Mouse (Mus musculus) adrenal gland, adult (tissue): ENCODE measurements around the gene Anapc15.
"Not testable (repeated sequence)": the region's sequence is repeated elsewhere in the genome, so short reads cannot be mapped to it uniquely, and the experiment has no call there.

Source experiments
- DNase-seq, 2 experiments: peaks; one replicate each; pipeline ENCODE4 v3.0.0; 2022 to 2023; ENCODE audit warnings: low spot score in 1 of 2; ENCODE audit not compliant: inconsistent age in 2 of 2

Anapc15 gene

GRCm38 (mm10) chr7:101896104-101897066, 32.9 kb downstream of the Anapc15 start:
- DNase-seq = peak; percentile 98 to 99

DNA sequence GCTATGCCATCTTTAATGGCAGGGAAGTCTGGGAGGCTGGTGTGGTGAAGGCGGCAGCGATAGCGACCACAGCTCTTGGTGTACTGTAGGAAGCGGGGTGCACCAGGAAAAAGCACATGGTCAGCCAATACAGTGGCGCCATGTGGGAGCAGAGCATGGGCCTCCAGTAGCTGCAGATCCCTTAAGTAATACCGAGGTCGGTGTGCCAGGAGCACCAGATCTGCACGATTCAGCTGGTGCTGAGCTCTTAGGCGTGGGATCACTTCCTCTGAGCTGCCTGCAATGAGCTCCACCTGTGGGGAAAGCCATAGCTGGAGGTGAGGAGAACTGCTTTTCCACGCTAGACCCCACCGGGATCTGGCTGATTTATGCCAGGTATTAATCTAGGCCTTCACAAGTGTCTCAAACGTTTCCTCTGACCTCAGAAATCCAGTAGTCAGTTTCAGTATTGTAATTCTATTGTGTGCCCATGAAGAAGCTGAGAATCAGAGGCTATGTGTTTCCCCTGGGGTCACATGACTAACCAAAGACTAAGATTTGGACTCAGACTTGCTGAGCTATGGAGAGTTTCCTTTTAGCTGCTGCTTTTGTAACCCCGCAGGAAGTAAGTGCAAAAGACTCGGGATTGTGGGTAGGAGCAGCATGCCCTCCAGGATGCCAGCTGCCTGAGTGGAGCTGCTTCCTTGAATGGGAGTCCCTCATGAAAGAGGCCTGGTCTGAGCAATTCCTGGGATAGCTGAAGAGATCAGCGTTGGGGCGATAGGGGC, 37.0 kb downstream of the Anapc15 start:
- no peak for DNase-seq

DNA sequence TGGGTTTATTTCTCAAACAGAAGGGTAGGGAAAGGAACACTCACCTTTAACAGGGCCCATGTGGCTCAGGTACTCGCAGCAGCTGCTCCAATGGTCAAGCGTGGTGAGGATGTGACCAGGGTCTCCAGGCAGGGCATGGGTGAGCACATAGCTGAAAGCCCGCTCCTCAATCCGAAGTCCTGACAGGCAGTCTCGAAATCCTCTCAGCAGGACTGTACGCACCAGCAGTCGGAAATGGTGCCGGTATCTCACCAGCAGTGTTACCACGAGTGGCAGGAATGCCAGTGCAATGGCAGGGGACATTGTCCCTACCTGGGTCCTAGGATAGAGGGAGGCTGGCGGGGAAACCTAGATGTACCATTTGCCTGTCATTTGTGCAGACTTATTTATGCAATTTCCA, 38.5 kb downstream of the Anapc15 start:
- DNase-seq = no peak

- DNase-seq = no peak
These were observed 39.3 kb downstream of the Anapc15 start for GRCm38 (mm10) chr7:101902846-101903245.

DNA sequence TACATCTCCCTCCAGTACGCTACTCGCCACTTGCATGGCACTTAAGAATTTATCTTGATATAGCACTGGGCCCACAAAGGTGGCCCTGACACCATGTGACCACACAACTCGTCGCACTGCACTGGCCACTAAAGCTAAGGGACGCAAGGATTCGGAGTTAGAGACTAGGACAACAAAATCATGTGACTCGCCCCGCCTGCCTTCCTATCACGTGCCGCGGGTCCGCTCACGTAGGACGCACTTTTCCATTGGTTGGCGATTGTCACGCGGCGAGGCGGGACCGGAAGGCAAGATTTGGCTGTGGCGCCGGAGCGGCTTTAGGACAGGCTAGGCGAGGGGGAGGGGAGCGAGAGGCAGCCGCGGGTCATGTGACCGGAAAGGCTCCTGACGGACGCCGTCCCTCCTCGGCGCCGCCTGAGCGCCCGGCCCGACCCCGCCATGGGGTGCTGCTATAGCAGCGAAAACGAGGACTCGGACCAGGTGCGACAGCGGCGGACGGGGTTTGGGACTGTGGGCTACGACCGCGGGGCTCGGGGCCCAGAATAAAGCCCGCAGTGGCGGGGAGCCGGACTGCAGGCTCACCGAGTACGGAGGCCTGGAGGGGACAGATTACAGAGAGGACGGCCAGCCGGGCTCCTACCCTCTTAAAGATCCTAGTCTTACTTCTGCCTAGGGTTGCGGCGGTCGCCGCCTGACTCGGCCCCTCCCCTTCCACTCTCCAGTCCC, 42.2 kb downstream of the Anapc15 start, which contains the start of gene Lamtor1:
Gene Lamtor1, plus strand, starts transcription at position 344 of the 726 bp plus-strand sequence.
- peak; percentile 100 for DNase-seq

GRCm38 (mm10) chr7:101906287-101906681, 42.8 kb downstream of the Anapc15 start, which contains the start of gene Tomt:
Gene Tomt (minus strand): TSS chr7:101906359.
- no peak for DNase-seq

GRCm38 (mm10) chr7:101906696-101907095, 43.2 kb downstream of the Anapc15 start:
- DNase-seq = peak in 1 of 2 experiments; percentile 66

GRCm38 (mm10) chr7:101908367-101908766, 44.9 kb downstream of the Anapc15 start:
- no peak for DNase-seq

DNA sequence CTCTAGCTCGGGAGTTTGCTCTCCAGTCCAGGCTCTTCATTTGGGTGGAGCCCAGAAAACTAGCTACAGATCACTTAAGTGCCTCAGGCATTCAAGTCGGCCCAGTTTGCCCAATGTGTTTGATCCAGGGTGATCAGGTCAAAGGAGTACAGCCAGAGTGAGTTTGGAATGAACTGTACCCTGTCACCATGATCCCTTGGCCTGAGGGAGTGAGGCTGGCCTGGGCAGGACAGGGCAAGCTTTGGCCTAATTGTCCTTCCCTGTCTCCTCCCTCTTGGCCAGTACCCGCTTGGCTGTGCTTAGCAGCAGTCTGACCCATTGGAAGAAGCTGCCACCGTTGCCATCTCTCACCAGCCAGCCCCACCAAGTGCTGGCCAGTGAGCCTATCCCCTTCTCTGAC, 46.6 kb downstream of the Anapc15 start:
- DNase-seq = no peak

GRCm38 (mm10) chr7:101911982-101912381, 48.5 kb downstream of the Anapc15 start:
- DNase-seq = no peak

DNA sequence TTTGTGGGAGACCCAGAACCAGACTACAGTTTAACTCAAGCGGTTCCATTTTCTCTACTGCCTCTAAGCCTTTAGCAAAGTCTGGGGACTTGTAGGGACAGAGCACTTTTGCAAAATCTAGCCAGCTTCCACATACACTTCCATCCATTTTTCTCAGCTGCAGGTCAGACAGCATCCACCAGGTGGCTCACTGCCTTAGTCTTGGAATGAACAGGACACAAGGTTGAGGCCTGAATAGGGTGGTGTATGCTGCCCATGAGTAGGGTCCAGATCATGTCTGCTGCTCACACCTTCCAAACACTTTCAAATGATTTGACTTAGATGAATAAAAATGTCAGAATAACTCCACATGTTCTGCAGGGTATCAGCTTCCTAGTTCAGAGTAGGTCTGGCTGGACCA, 54.6 kb downstream of the Anapc15 start:
- peak; percentile 46 to 89 for DNase-seq

- DNase-seq = not testable (repeated sequence)
These were observed 62.4 kb downstream of the Anapc15 start for GRCm38 (mm10) chr7:101925892-101926291.

- peak in 1 of 2 experiments; percentile 66 for DNase-seq
These were observed 64.6 kb downstream of the Anapc15 start for GRCm38 (mm10) chr7:101928093-101928492.

DNA sequence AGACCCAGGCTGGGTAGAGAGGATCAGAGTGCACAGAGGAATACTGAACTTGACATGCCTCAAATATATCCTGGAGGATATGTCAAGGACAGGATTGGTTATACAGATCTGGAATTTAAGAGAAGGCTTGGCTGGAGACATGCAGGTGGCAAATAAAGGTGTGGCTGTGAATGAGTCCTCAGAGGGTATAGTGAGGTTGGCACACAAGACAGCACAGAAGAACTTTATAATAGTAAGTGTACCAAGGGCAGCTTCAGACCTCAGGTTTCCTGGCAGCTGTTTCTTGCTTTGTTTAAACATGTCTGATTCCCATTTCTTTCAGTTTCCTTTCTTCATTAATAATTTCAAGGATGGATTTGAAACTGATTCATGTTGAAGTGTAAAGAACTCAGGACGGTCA, 69.0 kb downstream of the Anapc15 start:
- DNase-seq = no peak

DNA sequence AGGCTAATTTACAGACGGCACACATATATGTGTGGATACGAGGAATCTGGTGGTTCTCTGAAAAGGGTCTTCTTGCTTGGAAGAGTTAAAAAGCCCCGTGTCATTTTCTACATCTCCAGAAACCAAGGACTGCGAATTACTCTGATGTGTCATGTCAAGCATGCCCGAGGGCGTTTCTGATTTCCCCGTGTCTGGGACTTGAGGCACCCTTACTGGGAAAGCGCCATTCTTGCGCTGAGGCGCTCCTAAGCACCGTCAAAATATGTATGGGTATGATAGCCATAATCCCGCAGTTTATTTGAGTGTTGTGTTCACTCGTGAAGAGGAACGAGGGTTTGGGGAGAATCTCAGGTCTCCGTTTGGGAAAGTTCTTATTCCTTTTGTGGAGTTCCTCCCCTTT, 69.8 kb downstream of the Anapc15 start:
- DNase-seq = no peak

DNA sequence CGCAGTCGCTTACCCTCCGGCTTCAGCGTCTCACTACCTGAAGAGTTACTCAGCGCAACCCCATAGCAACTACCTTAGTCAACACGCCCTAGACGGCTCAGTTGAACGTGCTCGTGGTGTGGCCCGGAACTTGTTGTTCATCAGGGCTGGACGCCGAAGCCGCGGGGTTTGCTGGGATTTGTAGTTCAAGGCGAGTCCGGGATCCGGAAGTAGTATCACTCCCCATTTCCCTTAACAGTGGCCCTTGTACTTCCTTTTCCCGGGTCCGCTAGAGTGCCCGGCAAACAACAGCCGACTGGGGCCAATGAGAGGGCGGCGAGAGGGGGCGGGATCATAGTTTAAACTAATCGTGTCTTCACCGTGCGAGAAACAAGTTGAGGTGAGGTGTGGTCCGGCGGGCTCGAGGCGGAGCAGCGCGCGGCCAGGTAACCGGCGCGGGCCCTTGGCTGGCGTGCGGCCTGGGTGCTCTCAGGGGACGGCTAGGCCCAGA, 70.3 kb downstream of the Anapc15 start, which contains the start of the genes Lrrc51 and Numa1:
Gene Lrrc51, minus strand, starts transcription at position 145 of the 490 bp plus-strand sequence.
Gene Numa1, plus strand, starts transcription at position 361 of the 490 bp plus-strand sequence.
- DNase-seq = peak; percentile 97 to 99

DNA sequence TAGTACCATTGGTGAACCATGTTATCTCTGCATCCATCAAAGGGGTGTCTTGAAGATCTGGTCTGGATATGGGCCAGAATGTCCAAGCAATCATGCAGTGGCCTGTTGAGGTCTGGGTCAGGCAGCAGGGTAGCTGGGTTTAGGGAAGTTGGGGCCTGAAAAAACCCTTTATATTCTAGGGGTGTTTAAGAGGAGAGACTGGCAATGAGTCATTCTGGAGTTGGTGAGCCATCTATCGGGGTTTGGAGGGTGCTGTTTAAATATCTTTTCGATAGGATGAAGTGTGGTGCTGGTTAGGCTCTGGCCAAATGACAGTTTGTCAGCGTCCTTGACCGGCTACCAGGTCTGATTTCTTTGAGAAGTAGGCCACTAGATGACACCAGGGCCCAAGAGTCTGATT, 72.4 kb downstream of the Anapc15 start:
- DNase-seq = peak; percentile 42 to 68

GRCm38 (mm10) chr7:101936996-101937395, 73.5 kb downstream of the Anapc15 start:
- DNase-seq = no peak

GRCm38 (mm10) chr7:101937569-101937968, 74.1 kb downstream of the Anapc15 start:
- DNase-seq = no peak

DNA sequence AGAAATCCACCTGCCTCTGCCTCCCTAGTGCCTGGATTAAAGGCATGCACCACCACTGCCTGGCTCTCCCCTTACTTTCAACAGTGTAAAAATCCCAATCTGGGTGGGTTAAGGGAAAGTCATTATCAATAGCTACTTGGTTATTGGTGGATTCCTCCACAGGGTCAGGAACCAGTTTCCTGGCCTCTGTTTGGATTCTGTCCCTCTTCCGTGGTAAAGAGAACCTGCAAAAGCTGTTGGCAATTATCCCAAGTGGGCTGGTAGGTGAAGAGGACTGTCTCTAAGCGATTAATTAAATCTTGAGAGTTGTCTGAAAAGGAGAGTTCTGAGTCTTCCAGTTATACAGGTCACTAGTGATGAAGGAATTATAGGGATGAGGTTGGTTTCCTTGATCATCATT, 74.8 kb downstream of the Anapc15 start:
- no peak for DNase-seq

- no peak for DNase-seq
These were observed 76.2 kb downstream of the Anapc15 start for GRCm38 (mm10) chr7:101939758-101940157.
